Mouse (Mus musculus) CD4-positive, CD25-positive, alpha-beta regulatory T cell, adult 2 months (primary cell): ENCODE measurements around the gene Gm10570.

Experiments
- DNase-seq: peaks from one replicate; pipeline ENCODE4 v3.0.0-alpha.2; 2012; ENCODE audit warnings: low read depth, low spot score

The Gm10570 gene

DNA sequence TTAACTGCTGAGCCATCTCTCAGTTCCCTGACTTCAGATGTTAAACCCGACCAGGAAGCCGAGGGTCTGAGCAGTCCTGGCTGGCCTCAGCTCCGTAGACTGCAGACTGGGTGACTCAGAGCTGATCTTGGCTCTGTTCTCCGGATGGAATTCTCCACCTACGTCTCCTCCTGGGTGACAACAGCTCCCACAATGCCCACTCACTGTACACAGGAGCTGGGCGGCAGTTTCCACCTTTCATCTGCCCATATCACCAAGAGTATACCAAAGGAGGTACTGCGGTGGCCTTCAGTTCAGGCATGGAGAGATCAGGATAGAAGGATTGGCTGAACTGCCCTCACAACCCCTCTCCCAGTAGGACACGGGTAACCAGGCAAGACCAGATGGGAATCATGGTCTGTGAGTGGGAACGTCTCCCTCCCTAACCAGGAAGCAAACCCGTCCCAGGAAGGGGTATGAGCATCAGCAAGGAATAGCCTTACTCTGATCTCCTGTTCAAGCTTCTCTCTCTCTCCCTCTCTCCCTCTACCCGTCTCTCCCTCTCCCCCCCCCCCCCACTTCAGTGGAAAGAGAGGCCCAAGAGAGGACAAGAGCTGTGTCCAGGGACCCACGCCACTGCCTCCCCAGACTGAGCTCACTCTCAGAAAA, 34.7 kb downstream of the Gm10570 start:
- DNase-seq, result no peak

GRCm38 (mm10) chr4:130270611-130271347, 37.7 kb downstream of the Gm10570 start:
- DNase-seq, result no peak

GRCm38 (mm10) chr4:130270089-130270488, 38.4 kb downstream of the Gm10570 start:
- no peak for DNase-seq

GRCm38 (mm10) chr4:130268736-130269135, 39.7 kb downstream of the Gm10570 start:
- DNase-seq, result no peak

GRCm38 (mm10) chr4:130267069-130267468, 41.4 kb downstream of the Gm10570 start:
- DNase-seq, result no peak

DNA sequence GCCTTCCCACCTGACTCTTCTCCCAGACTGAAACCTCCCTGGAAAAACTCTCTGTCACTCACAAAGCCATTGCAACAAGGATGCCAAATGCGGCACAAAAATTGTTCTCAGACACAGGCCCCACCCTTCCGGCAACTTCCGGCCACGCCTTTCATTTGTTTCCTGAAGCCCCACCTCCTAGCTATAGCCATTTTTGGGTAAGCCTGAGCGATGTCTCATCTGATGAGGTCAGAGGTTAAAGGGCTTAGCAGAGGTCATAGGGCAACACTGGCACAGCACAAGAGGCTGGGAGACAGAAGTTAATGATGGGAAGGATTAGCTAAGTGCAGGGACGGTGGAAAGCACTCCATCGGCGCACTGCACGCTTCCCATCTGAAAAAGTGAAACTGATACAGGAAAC, 41.9 kb downstream of the Gm10570 start:
- DNase-seq, result no peak

DNA sequence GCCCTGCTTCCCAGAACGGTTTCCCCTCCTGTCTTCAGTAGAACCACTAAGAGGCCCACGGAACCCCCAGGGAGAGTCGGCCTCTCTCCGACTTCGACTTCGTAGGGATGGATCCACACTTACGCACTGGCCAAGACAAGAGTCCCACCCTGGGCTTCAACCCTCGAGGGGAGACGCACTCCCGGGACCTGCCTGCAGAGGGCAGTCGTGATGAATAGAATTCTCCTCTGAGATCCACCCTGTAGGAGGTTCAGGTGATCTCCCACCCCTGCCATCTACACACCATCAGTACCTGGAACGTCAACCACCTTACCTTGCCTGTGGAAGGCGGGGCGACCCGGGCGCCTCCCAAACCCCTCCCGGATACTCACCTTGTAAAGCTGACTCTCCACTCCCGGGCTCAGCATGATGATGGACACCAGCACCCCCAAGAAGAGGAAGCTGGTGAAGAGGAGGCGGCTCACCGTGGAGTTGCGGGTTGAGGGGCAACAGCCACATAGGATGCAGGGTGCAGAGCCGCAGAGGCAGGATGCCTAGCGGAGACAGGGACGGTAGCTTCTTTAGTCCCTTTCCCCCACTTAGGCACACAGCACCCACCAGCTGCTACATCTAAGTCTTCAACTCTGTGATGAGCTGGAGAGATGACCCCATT, 43.6 kb downstream of the Gm10570 start:
- DNase-seq, result peak; percentile 62

DNA sequence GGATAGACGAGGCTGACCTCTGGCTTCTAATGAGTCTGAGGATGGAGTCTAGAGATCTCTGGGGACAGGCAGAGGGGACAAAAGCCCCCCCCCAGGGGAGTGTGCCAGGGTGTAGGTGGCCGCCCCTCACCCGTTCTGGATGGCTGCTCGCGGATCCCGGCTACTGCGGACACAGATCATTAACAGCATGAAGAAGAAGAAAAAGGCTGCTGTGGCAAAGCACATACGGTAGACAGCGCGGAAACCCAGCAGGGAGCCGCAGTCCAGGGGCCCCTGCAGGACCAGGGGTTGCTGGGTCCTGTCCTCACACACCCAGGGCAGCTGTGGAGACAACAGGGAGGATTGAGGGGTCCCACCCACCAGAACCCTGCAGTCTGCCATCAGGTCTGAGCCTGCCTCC, 44.3 kb downstream of the Gm10570 start:
- DNase-seq, result no peak

DNA sequence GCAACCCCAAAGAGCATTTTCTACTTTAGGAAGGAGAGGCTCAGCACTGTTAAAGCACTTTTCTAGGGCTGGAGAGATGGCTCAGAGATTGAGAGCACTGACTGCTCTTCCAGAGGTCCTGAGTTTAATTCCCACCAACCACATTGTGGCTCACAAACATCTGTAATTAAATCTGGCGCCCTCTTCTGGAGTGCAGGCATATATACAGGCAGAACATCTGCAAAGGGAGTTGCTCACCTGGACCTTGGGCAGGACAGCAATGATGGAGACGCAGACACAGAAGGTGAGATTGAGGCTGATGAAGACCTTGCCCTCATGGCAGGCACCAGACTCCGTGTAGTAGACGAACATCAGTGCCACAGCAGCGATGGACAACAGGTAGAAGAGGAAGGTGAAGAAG, 48.1 kb downstream of the Gm10570 start:
- DNase-seq, result no peak
